Mouse (Mus musculus): ENCODE measurements around the gene Sec14l1. TPM values are rescaled to one million over a fixed set of nuclear protein-coding genes. Genes with fewer than 3 reads are reported as not detected.

The Sec14l1 gene
- total and polyA plus RNA-seq, 3 experiments, result 42.0 to 55.9 TPM; not detected in 1

- TF ChIP-seq GABPA (IDR thresholded peaks at IDR 0.05; ENCODE audit: low read depth, low read length) (no peak), TCF12 (IDR thresholded peaks at IDR 0.05; ENCODE audit: low read depth, low read length) (no peak), MXI1 (IDR thresholded peaks at IDR 0.05; ENCODE audit: low read depth, low read length) (peak; percentile 57; the same call in 1 of the 2 replicates), USF1 (IDR thresholded peaks at IDR 0.05; ENCODE audit: low read depth, low read length) (peak; percentile 89)
Observed at GRCm38 (mm10) chr11:117109179-117109954, 5.6 kb upstream of the Sec14l1 start (continued).

GRCm38 (mm10) chr11:117111967-117112648, 2.9 kb upstream of the Sec14l1 start:
- H3K4me1 ChIP-seq (ENCODE audit: control insufficient read depth in 1 of 2, insufficient read depth in 2 of 2, low read length in 2 of 2), result peaks cover 40 to 64% of the 10 kb centered on the region in 2 experiments

DNA sequence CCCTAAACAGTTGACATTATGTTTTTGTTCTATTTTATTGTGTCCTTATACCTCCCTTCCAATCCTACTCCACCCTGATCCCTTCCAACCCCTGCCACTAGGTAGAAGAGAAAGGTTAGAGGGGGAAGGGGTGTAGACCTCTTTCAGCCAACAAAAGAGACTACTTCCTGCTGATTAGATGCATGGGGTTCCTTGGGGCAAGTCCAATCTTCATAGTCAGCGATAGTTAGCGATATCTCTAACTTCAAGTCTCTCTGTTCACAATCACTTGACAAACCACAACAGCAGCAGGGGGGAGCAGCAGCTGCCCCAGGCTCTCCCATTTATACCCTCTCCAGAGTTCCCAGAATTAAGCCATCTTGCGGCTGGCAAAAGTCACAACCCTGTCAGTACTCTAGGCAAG, 2.3 kb upstream of the Sec14l1 start:
- DNase-seq (ENCODE audit: low read depth, low spot score), result peak; percentile 92
- Histone ChIP-seq H3K4me1 (ENCODE audit: control insufficient read depth in 1 of 2, insufficient read depth in 2 of 2, low read length in 2 of 2) (peaks cover 35 to 60% of the 10 kb centered on the region in 2 experiments), H3K79me2 (ENCODE audit: control insufficient read depth, insufficient read depth, low read length, poor library complexity) (peaks cover 16% of the 10 kb centered on the region), H3K36me3 (ENCODE audit: control insufficient read depth in 1 of 2, insufficient read depth in 2 of 2, low read length in 2 of 2) (peaks cover 0 to 62% of the 10 kb centered on the region in 2 experiments; a peak in 2 of 4 replicates), H3K27me3 (ENCODE audit: control insufficient read depth in 1 of 2, insufficient read depth in 2 of 2, low read length in 2 of 2) (no peaks in the 10 kb centered on the region), H3K9me3 (replicated peaks; ENCODE audit: insufficient read depth, low read length) (no peaks in the 10 kb centered on the region), H3K4me3 (ENCODE audit: control insufficient read depth in 1 of 2, insufficient read depth in 1 of 2, low read depth in 2 of 2, low read length in 2 of 2) (peak overlapping the region in 1 of 2 experiments; percentile 51; a peak in 2 of 4 replicates), H3K27ac (ENCODE audit: control insufficient read depth, low read depth, low read length) (peak overlapping the region; percentile 95), H3K9ac (ENCODE audit: control insufficient read depth, low read depth, low read length, poor library complexity, severe bottlenecking) (peak overlapping the region; percentile 70)
- peak; percentile 71 for TF ChIP-seq HCFC1 (IDR thresholded peaks at IDR 0.05; ENCODE audit: low read depth, low read length)
- TF ChIP-seq ZC3H11A (IDR thresholded peaks at IDR 0.05; ENCODE audit: low read depth, low read length), result peak; percentile 7; the same call in 1 of the 2 replicates
- peak; percentile 68; the same call in 1 of the 2 replicates for TF ChIP-seq CHD1 (IDR thresholded peaks at IDR 0.05; ENCODE audit: low read depth, low read length)
- TF ChIP-seq NRF1 (IDR thresholded peaks at IDR 0.05; ENCODE audit: insufficient read depth, low read depth, low read length, poor library complexity, severe bottlenecking), result no peak; the same call in 1 of the 2 replicates
- peak in 1 of 2 experiments; percentile 31; a peak in 1 of 4 replicates for TF ChIP-seq POLR2A (IDR thresholded peaks at IDR 0.05; ENCODE audit: control insufficient read depth in 1 of 2, insufficient read depth in 1 of 2, low read depth in 1 of 2, low read length in 2 of 2, poor library complexity in 1 of 2)
- TF ChIP-seq GABPA (IDR thresholded peaks at IDR 0.05; ENCODE audit: low read depth, low read length), result 0 out of 2 replicates have a peak, but pooled peaks have one; percentile 19
- no peak for TF ChIP-seq RAD21 (IDR thresholded peaks at IDR 0.05; ENCODE audit: low read depth, low read length)
- TF ChIP-seq MXI1 (IDR thresholded peaks at IDR 0.05; ENCODE audit: low read depth, low read length), result peak; percentile 5; the same call in 1 of the 2 replicates
- peak; percentile 92 for TF ChIP-seq MAFK (IDR thresholded peaks at IDR 0.05; ENCODE audit: borderline replicate concordance, low read depth, low read length)
- peak; percentile 58; the same call in 1 of the 2 replicates for TF ChIP-seq MAX (IDR thresholded peaks at IDR 0.05; ENCODE audit: low read length)
- no peak for TF ChIP-seq E2F4 (IDR thresholded peaks at IDR 0.05; ENCODE audit: borderline replicate concordance, low read depth, low read length)
- TF ChIP-seq EP300 (IDR thresholded peaks at IDR 0.05; ENCODE audit: low read depth in 1 of 2, low read length in 2 of 2), result peak; percentile 98 to 99
- peak; percentile 84 for TF ChIP-seq BHLHE40 (IDR thresholded peaks at IDR 0.05; ENCODE audit: borderline replicate concordance, low read depth, low read length)
- peak; percentile 99 for TF ChIP-seq GATA1 (IDR thresholded peaks at IDR 0.05; ENCODE audit: low read depth, low read length)
- TF ChIP-seq TCF12 (IDR thresholded peaks at IDR 0.05; ENCODE audit: low read depth, low read length), result peak; percentile 99
- TF ChIP-seq TAL1 (IDR thresholded peaks at IDR 0.05; ENCODE audit: low read length), result peak; percentile 73
- TF ChIP-seq RCOR1 (IDR thresholded peaks at IDR 0.05; ENCODE audit: low read depth, low read length), result peak; percentile 99
- TF ChIP-seq ZNF384 (IDR thresholded peaks at IDR 0.05; ENCODE audit: low read depth, low read length), result peak; percentile 61; the same call in 1 of the 2 replicates
- peak; percentile 59; the same call in 1 of the 2 replicates for TF ChIP-seq ELF1 (IDR thresholded peaks at IDR 0.05; ENCODE audit: low read depth, low read length)
- peak; percentile 72; the same call in 1 of the 2 replicates for TF ChIP-seq TBP (IDR thresholded peaks at IDR 0.05; ENCODE audit: low read depth, low read length)

More at GRCm38 (mm10) chr11:117111967-117112648, 2.9 kb upstream of the Sec14l1 start:
- Histone ChIP-seq H3K36me3 (ENCODE audit: control insufficient read depth in 1 of 2, insufficient read depth in 2 of 2, low read length in 2 of 2) (peaks cover 0 to 66% of the 10 kb centered on the region in 2 experiments; a peak in 2 of 4 replicates), H3K9me3 (replicated peaks; ENCODE audit: insufficient read depth, low read length) (no peaks in the 10 kb centered on the region), H3K27ac (ENCODE audit: control insufficient read depth, low read depth, low read length) (peak overlapping the region; percentile 95), H3K9ac (ENCODE audit: control insufficient read depth, low read depth, low read length, poor library complexity, severe bottlenecking) (peak overlapping the region; percentile 21), H3K4me3 (ENCODE audit: control insufficient read depth in 1 of 2, insufficient read depth in 1 of 2, low read depth in 2 of 2, low read length in 2 of 2) (0 out of 4 replicates have a peak overlapping the region, but pooled peaks of 1 of the 2 experiments have one; percentile 15), H3K27me3 (ENCODE audit: control insufficient read depth in 1 of 2, insufficient read depth in 2 of 2, low read length in 2 of 2) (no peaks in the 10 kb centered on the region), H3K79me2 (ENCODE audit: control insufficient read depth, insufficient read depth, low read length, poor library complexity) (peaks cover 16% of the 10 kb centered on the region)
- TF ChIP-seq SMC3 (IDR thresholded peaks at IDR 0.05; ENCODE audit: low read depth, low read length) (peak; percentile 13; the same call in 1 of the 2 replicates), POLR2AphosphoS5 (IDR thresholded peaks at IDR 0.05; ENCODE audit: borderline replicate concordance, low read depth, low read length) (no peak), TBP (IDR thresholded peaks at IDR 0.05; ENCODE audit: low read depth, low read length) (0 out of 2 replicates have a peak, but pooled peaks have one; percentile 45), USF1 (IDR thresholded peaks at IDR 0.05; ENCODE audit: low read depth, low read length) (no peak), BHLHE40 (IDR thresholded peaks at IDR 0.05; ENCODE audit: borderline replicate concordance, low read depth, low read length) (peak; percentile 83), SIN3A (IDR thresholded peaks at IDR 0.05; ENCODE audit: low read length) (no peak), ZNF384 (IDR thresholded peaks at IDR 0.05; ENCODE audit: low read depth, low read length) (0 out of 2 replicates have a peak, but pooled peaks have one; percentile 49), ZMIZ1 (IDR thresholded peaks at IDR 0.05; ENCODE audit: low read depth, low read length) (0 out of 2 replicates have a peak, but pooled peaks have one; percentile 13)
- DNase-seq (ENCODE audit: low read depth, low spot score), result peak; percentile 64

All from MEL (cell line).